Mouse (Mus musculus) neural tube, embryonic 11.5 days (tissue): ENCODE measurements around the gene Il6ra. TPM values are rescaled to one million over a fixed set of nuclear protein-coding genes. Genes with fewer than 3 reads are reported as not detected.

Experiments
- ATAC-seq: fragments of 200-750 bp; cut with Nextera tagmentation; 2 replicates; pipeline ENCODE4 v1.8.0; 2017; ENCODE audit warnings: moderate number of reproducible peaks, mild to moderate bottlenecking, moderate TSS enrichment, moderate library complexity; ENCODE audit not compliant: insufficient read depth, low FRiP score, low TSS enrichment
- DNase-seq: peaks from one replicate; pipeline ENCODE4 v3.0.0-alpha.2; 2015; ENCODE audit warnings: low spot score
- H3K27ac ChIP-seq: fragments of 300-500 bp; sonication (generic); 2 replicates; pipeline ENCODE4 v1.5.1; 2014; ENCODE audit warnings: low read depth, mild to moderate bottlenecking, low read length
- H3K27me3 ChIP-seq: fragments of 300-500 bp; sonication (generic); 2 replicates; pipeline ENCODE4 v1.6.1; 2014; ENCODE audit warnings: mild to moderate bottlenecking, low read length, mixed read lengths; ENCODE audit not compliant: control insufficient read depth, insufficient read depth
- H3K36me3 ChIP-seq: fragments of 300-500 bp; sonication (generic); 2 replicates; pipeline ENCODE4 v1.6.1; 2014; ENCODE audit warnings: mild to moderate bottlenecking, low read length, moderate library complexity, mixed read lengths; ENCODE audit not compliant: control insufficient read depth, insufficient read depth
- H3K4me1 ChIP-seq: fragments of 300-500 bp; sonication (generic); 2 replicates; pipeline ENCODE4 v1.6.1; 2014; ENCODE audit warnings: low read length, mixed read lengths; ENCODE audit not compliant: control insufficient read depth, insufficient read depth
- H3K4me2 ChIP-seq: fragments of 300-500 bp; sonication (generic); 2 replicates; pipeline ENCODE4 v1.6.1; 2014; ENCODE audit warnings: low read depth, mild to moderate bottlenecking, moderate library complexity
- H3K4me3 ChIP-seq: fragments of 300-500 bp; sonication (generic); 2 replicates; pipeline ENCODE4 v1.5.1; 2014; ENCODE audit warnings: low read depth, low read length
- H3K9ac ChIP-seq: fragments of 300-500 bp; sonication (generic); 2 replicates; pipeline ENCODE4 v1.6.1; 2014; ENCODE audit warnings: mild to moderate bottlenecking, low read length
- H3K9me3 ChIP-seq: fragments of 300-500 bp; sonication (generic); 2 replicates; pipeline ENCODE4 v1.6.1; 2016; ENCODE audit warnings: low read length; ENCODE audit not compliant: control insufficient read depth
- WGBS: fragments of 180-500 bp; shearing (Covaris S2); extraction: QIAGEN DNeasy Blood & Tissue Kit; methylation state at CpG from one replicate; pipeline ENCODE4 v1.1.7; 2014; 5-methylcytosine and 5-hydroxymethylcytosine counted together
- polyA plus RNA-seq: library from polyadenylated mRNA; unstranded; fragments of >200 nt; fragmentation: Nextera tagmentation; extraction: Ambion mirVana; gene quantifications from 2 replicates; pipeline ENCODE4 v1.2.1, GENCODE M21; 2014

Il6ra gene
- polyA plus RNA-seq, 1 experiment from 2014 or later = 0.08 TPM

GRCm38 (mm10) chr3:89885766-89886165 is 27.2 kb downstream of the Il6ra start:
- no peaks in the 10 kb centered on the region for H3K9me3 ChIP-seq
- H3K27ac ChIP-seq = no peak overlapping the region
- 93% methylated on average over 11 of the region's 11 CpGs for WGBS
- no peaks in the 10 kb centered on the region for H3K27me3 ChIP-seq
- no peaks in the 10 kb centered on the region for H3K36me3 ChIP-seq
- no peak overlapping the region for H3K4me3 ChIP-seq
- no peak overlapping the region for H3K4me2 ChIP-seq
- H3K4me1 ChIP-seq = no peaks in the 10 kb centered on the region
- ATAC-seq (no peak), DNase-seq (no peak)
- no peak overlapping the region for H3K9ac ChIP-seq

GRCm38 (mm10) chr3:89883582-89884041 is 29.4 kb downstream of the Il6ra start:
- 86% methylated on average over 4 of the region's 4 CpGs for WGBS
- H3K27me3 ChIP-seq = no peaks in the 10 kb centered on the region
- no peak for DNase-seq
- no peaks in the 10 kb centered on the region for H3K36me3 ChIP-seq
- H3K9me3 ChIP-seq = no peaks in the 10 kb centered on the region
- H3K9ac ChIP-seq = no peak overlapping the region
- H3K4me2 ChIP-seq = no peak overlapping the region
- no peak overlapping the region for H3K27ac ChIP-seq
- ATAC-seq = no peak
- no peaks in the 10 kb centered on the region for H3K4me1 ChIP-seq
- no peak overlapping the region for H3K4me3 ChIP-seq

- Histone ChIP-seq H3K27ac (no peak overlapping the region), H3K27me3 (no peaks in the 10 kb centered on the region), H3K4me3 (no peak overlapping the region), H3K9me3 (no peaks in the 10 kb centered on the region), H3K4me1 (no peaks in the 10 kb centered on the region), H3K9ac (no peak overlapping the region), H3K4me2 (no peak overlapping the region), H3K36me3 (no peaks in the 10 kb centered on the region)
- ATAC-seq (no peak), DNase-seq (no peak)
- 82% methylated on average over 8 of the region's 8 CpGs for WGBS
These were observed 30.3 kb downstream of the Il6ra start for GRCm38 (mm10) chr3:89882556-89883181.

DNA sequence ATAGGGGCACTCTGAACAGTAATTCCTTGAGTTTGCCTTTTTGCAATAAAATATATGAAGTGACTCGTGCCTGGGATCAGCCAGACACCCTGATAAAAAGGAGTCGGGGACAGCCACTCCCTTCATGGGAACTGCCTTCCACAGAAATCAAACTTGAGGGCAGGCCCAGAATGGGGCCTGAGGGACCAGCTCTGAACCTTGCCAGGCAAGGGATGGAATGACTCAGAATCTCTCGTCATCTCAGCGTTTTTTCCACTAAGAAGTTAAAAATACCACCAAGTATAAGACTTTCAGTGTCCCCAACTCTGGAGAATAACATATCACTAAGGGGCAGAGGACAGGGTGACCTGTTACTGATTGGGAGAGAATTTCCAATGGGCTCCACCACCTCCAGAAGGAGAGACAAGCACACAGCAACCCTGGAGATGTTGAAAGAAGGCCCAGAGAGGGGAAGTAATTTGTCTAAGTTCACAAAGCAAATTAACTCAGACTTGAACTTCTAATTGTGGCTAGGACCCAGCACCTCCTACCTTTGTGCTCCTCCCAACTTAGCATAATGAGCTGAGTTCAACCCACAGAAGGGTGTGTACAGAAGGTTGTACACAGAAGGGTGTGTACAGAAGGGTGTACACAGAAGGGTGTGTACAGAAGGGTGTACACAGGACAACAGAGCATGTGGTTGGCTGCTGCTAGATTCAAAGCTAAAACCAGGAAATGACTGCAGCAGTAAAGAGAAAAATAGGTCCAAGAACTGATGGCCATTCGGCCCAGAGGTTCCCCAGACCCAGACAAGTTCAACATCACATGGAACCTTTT is 32.8 kb downstream of the Il6ra start:
- 85% methylated on average over 5 of the region's 5 CpGs for WGBS
- ATAC-seq (no peak), DNase-seq (no peak)
- no peaks in the 10 kb centered on the region for H3K9me3 ChIP-seq
- no peaks in the 10 kb centered on the region for H3K4me1 ChIP-seq
- H3K27ac ChIP-seq = no peak overlapping the region
- no peak overlapping the region for H3K9ac ChIP-seq
- no peaks in the 10 kb centered on the region for H3K27me3 ChIP-seq
- no peak overlapping the region for H3K4me3 ChIP-seq
- no peaks in the 10 kb centered on the region for H3K36me3 ChIP-seq
- no peak overlapping the region for H3K4me2 ChIP-seq

- WGBS = 78% methylated on average over 3 of the region's 3 CpGs
- H3K27ac ChIP-seq = no peak overlapping the region
- no peak for DNase-seq
These were observed 33.7 kb downstream of the Il6ra start for GRCm38 (mm10) chr3:89879326-89879725.

GRCm38 (mm10) chr3:89878456-89878855 is 34.5 kb downstream of the Il6ra start:
- no peak for ATAC-seq
- WGBS = 56% methylated on average over 3 of the region's 3 CpGs

More at GRCm38 (mm10) chr3:89879326-89879725, 33.7 kb downstream of the Il6ra start:
- Histone ChIP-seq H3K36me3 (no peaks in the 10 kb centered on the region), H3K4me1 (no peaks in the 10 kb centered on the region), H3K9me3 (no peaks in the 10 kb centered on the region), H3K9ac (no peak overlapping the region), H3K4me3 (no peak overlapping the region), H3K4me2 (no peak overlapping the region), H3K27me3 (no peaks in the 10 kb centered on the region)
- no peak for ATAC-seq

GRCm38 (mm10) chr3:89877129-89877528 is 35.9 kb downstream of the Il6ra start:
- Histone ChIP-seq H3K27ac (no peak overlapping the region), H3K27me3 (no peaks in the 10 kb centered on the region), H3K4me2 (no peak overlapping the region), H3K9ac (no peak overlapping the region), H3K9me3 (no peaks in the 10 kb centered on the region), H3K4me1 (no peaks in the 10 kb centered on the region), H3K4me3 (no peak overlapping the region), H3K36me3 (no peaks in the 10 kb centered on the region)
- DNase-seq = no peak
- ATAC-seq = no peak
- WGBS = 86% methylated on average over 8 of the region's 8 CpGs

More at GRCm38 (mm10) chr3:89878456-89878855, 34.5 kb downstream of the Il6ra start:
- no peak for DNase-seq
- Histone ChIP-seq H3K4me3 (no peak overlapping the region), H3K9me3 (no peaks in the 10 kb centered on the region), H3K27me3 (no peaks in the 10 kb centered on the region), H3K9ac (no peak overlapping the region), H3K36me3 (no peaks in the 10 kb centered on the region), H3K4me2 (no peak overlapping the region), H3K27ac (no peak overlapping the region), H3K4me1 (no peaks in the 10 kb centered on the region)

GRCm38 (mm10) chr3:89876469-89876868 is 36.5 kb downstream of the Il6ra start:
- Histone ChIP-seq H3K36me3 (no peaks in the 10 kb centered on the region), H3K9ac (no peak overlapping the region), H3K27me3 (no peaks in the 10 kb centered on the region), H3K4me3 (no peak overlapping the region), H3K4me1 (no peaks in the 10 kb centered on the region), H3K4me2 (no peak overlapping the region), H3K27ac (no peak overlapping the region), H3K9me3 (no peaks in the 10 kb centered on the region)
- no peak for ATAC-seq
- 76% methylated on average over 4 of the region's 4 CpGs for WGBS
- no peak for DNase-seq

GRCm38 (mm10) chr3:89875781-89876180 is 37.2 kb downstream of the Il6ra start:
- H3K27ac ChIP-seq = no peak overlapping the region
- no peak overlapping the region for H3K9ac ChIP-seq
- H3K4me3 ChIP-seq = no peak overlapping the region
- 80% methylated on average over 8 of the region's 8 CpGs for WGBS
- H3K9me3 ChIP-seq = no peaks in the 10 kb centered on the region
- H3K36me3 ChIP-seq = no peaks in the 10 kb centered on the region
- ATAC-seq = no peak
- no peak overlapping the region for H3K4me2 ChIP-seq
- H3K4me1 ChIP-seq = no peaks in the 10 kb centered on the region
- H3K27me3 ChIP-seq = no peaks in the 10 kb centered on the region
- DNase-seq = no peak
